Mouse (Mus musculus): Measurements from ENCODE around the gene Stk24.
"Not testable (repeated sequence)": the region's sequence is repeated elsewhere in the genome, so short reads cannot be mapped to it uniquely, and the experiment has no call there.

Stk24 gene

DNA sequence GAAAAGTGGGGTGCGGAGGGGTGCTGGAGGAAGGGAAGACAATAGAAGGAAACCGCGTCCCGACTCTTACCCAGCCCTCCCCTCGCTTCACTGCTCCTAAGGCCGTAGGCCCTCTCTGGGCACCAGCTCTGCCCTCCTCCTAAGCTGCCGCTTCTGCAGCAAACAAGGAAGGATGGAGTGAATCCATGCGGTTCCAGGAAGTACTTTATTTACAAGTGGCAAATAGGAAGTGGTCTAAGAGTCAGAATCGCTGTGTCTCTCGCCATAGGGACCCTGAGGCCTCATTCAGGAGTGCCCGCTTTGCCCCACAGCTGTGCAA lies at the start of gene Stk24:
Gene Stk24, minus strand, starts transcription at position 185 of the 319 bp plus-strand sequence.
- no peak for DNase-seq (ENCODE audit: low spot score)

- DNase-seq (ENCODE audit: low spot score), result no peak
These were observed 48.3 kb upstream of the Stk24 start for GRCm38 (mm10) chr14:121428148-121428547.

DNA sequence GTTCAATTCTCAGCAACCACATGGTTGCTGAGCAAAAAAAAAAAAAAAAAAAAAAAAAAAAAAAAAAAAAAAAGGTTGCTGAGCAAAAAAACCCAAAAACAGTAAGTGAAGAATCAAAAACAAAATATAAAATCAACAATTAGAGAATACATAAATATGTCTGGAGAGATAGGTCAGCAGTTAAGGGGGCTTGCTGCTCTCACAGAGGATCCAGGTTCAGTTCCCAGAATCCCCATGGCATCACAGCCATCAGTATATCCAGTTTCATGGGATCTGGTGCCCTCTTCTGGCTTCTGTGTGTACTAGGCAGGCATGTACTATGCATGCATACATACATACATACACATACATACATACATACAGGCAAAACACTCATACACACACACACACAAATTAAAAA lies 46.9 kb upstream of the Stk24 start:
- DNase-seq (ENCODE audit: low spot score), result no peak

- no peak for DNase-seq (ENCODE audit: low spot score)
These were observed 45.4 kb upstream of the Stk24 start for GRCm38 (mm10) chr14:121425004-121425793.

GRCm38 (mm10) chr14:121423341-121423751 lies 43.5 kb upstream of the Stk24 start:
- no peak for DNase-seq (ENCODE audit: low spot score)

DNA sequence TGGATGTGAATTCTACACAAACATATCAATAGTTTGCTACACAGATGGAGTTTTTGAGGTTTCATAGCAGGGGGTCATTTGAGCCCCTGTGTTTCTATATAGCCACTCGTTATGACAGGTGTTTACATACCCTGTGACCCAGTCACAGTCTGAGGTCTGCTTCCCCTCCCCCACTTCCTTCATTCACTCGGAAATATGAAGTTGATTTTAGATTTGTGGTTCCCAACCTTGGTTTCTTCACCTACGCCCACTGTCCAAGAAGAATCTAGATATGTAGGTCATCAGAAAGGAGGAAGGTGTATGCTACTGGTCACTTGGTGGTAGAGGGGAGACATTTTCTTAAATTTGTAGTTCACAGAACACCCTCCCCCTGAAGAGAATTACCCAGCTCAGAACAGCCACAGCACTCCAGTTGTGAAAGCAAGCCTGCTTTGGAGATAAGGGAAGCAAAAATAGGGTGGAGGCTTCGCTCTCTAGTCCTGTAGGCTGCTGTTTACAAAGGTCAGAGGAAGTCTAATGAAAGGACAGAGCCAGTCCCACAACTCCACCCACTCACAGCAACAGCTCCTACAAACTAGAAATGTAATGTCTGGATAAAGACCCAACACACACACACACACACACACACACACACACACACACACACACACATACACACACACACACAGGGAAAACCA lies 43.0 kb upstream of the Stk24 start:
- DNase-seq (ENCODE audit: low spot score), result no peak

DNA sequence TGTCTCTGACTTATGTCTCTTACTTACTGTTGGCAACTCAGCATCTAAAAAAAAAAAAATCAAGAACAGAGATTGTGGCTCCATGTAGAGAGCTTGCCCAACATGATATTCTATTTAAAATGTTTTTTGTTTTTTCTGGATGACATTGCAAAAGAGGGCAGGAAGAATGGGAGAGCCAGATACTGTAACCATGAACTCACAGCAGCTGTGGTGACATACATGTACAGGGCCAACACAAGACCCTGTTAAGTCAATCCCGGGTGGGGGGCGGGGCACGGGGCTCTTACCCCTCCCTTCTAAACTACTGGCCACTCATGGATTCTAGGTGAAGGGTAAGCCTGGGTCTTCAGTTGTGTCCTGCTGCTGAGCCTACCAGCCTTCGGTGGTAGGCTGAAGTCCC lies 42.2 kb upstream of the Stk24 start:
- no peak for DNase-seq (ENCODE audit: low spot score)

DNA sequence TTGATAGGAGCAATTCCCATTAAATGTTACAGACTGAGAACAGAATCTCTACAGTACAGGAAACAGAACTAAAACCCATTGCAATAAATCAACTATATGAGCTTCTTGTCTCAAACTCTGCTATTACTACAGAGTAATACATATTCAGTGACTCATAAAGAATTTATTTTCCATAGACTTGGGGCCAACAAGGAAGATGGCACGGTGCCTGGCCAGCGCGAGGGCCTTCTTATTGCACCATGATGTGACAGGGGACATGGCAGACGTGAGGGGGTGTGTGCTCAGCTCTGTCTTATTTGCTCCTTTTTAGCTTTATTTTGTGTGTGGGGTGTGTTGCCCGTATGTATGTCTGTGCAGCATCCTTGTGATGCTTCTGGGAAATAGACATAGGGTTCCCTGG lies 37.8 kb upstream of the Stk24 start:
- no peak for DNase-seq (ENCODE audit: low spot score)

DNA sequence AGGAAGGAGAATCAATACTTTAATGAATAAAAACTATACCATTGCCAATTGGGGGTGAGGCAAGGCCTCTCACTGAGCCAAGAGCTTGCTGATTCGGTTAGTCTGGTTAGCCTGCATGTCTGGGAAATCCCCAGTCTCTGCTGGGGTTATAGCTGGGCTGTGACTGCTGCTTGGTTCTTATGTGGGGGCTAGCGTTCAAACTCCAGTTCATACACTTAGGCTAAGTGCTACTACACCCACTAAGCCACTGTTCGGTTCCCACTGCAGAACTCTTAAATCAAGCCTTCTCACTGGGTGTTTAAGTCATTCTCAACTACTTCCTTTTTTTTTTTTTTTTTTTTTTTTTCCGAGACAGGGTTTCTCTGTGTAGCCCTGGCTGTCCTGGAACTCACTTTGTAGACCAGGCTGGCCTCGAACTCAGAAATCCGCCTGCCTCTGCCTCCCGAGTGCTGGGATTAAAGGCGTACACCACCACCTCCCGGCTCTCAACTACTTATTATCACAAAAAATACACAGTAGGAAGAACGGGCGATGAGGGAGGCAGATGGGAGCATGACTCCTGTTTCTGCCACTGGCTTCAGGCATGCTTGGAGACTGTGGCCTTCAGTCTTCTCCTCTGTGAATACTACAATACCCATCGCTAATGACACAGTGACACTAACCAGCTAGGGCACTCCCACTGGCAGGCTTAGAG lies 37.0 kb upstream of the Stk24 start:
- DNase-seq (ENCODE audit: low spot score), result no peak

GRCm38 (mm10) chr14:121414635-121415241 lies 34.9 kb upstream of the Stk24 start:
- no peak for DNase-seq (ENCODE audit: low spot score)

DNA sequence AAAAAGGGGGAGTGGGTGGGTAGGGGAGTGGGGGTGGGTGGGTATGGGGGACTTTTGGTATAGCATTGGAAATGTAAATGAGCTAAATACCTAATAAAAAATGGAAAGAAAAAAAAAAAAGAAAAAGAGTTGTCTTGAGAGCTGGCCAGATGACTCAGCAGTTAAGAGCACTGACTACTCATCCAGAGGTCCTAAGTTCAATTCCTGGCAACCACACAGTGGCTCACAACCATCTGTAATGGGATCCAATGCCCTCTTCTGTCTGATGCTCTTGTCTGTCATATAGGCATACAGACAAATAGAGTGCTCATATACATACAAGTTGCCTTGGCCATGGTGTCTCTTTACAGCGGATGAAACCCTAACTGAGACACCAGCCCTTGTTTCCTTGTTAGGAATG lies 33.9 kb upstream of the Stk24 start:
- DNase-seq (ENCODE audit: low spot score), result not testable (repeated sequence)

DNA sequence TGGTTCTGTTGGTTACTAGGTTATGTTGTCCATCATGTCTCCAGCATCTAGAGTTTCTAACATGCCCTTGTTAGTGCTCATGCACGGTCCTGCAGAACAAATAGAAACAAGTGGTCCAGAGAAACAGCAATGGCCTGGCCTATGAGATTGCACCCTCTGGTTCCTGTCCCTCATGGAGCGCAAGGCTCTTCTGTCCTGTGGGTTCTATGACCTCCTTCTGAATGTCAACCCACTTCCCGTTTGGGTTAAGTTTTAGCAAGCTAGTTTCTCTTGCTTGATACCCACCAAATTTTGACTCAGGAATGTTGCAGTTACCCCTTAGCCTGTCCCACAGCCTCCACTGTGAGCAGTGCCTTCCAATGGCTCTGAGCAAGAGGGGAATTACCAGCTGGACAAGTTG lies 29.1 kb upstream of the Stk24 start:
- DNase-seq (ENCODE audit: low spot score), result no peak

- no peak for DNase-seq (ENCODE audit: low spot score)
These were observed 27.1 kb upstream of the Stk24 start for GRCm38 (mm10) chr14:121406943-121407342.

- no peak for DNase-seq (ENCODE audit: low spot score)
These were observed 25.7 kb upstream of the Stk24 start for GRCm38 (mm10) chr14:121405546-121405945.

DNA sequence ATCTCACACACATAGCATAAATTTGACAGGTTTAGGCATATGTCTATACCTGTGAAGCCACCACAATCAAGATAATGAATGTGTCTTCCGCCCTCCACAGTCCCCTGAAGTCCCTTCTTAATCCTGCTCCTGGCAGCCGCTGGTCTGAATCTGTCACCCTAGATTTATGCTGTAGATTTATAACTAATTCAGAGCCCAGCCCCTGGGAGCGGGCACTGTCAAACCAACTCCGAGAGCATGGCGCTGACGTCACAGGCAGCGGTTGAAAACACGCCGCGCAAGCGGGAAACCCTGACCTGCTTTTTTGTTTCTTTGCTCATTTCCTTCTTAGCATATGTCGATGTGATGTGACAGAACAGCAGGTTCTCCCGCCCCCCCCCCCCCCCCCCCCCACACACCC lies 25.3 kb upstream of the Stk24 start:
- no peak for DNase-seq (ENCODE audit: low spot score)

- DNase-seq (ENCODE audit: low spot score), result no peak
These were observed 19.9 kb upstream of the Stk24 start for GRCm38 (mm10) chr14:121399676-121400075.

- DNase-seq (ENCODE audit: low spot score), result no peak
These were observed 17.7 kb upstream of the Stk24 start for GRCm38 (mm10) chr14:121397471-121397870.

DNA sequence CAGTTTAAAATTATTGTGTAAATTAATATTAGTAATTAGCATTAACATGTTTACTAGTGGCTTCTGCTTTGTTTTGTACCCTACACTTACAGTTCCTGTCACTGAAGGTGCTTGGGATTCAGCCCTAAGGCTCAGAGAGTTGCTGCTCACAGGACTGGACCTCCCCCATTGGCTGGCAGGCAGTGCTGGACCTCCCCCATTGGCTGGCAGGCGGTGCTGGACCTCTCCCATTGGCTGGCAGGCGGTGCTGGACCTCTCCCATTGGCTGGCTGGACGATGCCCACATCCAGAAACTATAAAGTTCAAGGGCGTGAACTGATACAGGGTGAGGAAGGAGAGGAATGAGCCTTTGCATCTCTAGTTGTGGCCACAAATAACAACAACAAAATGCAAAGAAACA lies 15.3 kb upstream of the Stk24 start:
- no peak for DNase-seq (ENCODE audit: low spot score)

DNA sequence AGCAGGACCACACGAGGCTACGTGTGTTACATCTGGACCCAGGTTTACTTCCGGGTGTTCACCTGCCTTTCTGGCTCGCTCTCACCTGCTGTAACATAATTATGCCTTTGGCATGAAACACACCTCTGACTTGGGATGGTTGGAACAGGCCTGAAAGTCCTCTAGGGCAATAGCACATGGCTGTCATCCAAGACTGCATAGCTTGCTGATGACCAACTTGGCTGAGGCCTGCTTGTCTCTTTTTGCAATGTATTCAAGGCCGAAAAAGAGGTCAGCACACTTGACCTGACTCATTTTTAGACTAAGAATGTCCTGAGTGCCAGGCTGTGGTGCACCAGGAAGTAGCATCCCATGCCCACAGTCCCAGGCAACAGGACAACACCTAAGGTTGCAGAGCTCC lies 12.1 kb upstream of the Stk24 start:
- DNase-seq (ENCODE audit: low spot score), result no peak

DNA sequence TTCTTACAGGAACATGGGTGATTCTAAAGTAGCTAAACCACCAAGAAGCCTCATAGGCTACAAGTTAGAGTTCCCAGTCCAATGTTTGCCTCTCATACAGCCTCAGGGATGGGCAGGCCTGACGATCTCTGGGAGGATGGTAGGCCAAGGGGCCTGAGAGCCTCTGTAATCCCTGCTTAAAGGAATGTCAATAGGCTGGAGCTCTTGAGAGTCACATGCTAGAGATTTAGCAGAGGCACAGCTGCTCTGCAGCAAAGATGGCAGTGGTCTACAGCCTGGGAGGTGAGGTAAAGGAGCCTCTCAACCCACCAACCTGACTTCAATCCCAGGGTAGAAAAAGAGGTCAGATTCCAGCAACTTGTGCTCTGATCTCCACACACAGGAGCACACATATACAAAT lies 7.9 kb upstream of the Stk24 start:
- DNase-seq (ENCODE audit: low spot score), result no peak

DNA sequence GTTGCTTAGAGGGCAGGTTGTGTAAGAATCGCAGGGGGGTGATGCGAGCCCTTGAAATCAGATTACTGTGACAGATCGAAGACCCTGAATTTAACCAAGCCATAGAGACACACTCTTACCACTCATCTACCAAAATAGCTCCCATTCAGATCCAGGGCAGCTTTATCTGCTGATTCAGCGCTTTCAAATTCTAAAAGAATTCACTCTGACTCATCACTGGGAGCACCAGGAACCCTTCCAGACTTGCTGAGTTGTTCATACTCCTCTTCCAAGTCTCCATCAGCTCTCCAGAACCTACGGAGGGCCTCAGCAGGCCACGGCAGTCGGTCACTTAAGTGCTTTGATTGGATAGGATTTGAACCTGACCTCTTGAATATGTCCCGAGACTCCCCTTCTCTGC lies 5.6 kb upstream of the Stk24 start:
- no peak for DNase-seq (ENCODE audit: low spot score)

DNA sequence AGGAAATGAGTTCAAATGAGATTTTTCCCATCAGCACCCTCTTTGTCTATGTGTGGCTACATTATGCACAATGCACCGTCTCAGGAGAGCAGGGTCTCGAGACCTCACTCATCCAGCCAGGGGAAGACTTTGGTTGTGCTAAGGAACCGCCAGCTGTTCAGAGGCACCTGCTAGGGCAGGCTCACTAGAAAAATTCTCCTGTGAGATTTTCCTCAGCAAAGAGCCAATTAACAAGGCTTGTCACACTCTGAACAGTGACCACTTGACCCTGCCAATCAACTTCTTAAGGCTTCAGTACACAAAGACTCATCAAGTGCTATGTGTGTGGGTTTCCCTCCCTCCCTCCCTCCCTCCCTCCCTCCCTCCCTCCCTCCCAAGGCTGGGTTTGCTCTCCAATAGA lies 4.0 kb upstream of the Stk24 start:
- no peak for DNase-seq (ENCODE audit: low spot score)
